Mouse (Mus musculus) embryonic facial prominence, embryonic 14.5 days (tissue): Measurements from ENCODE around the gene Bank1. TPM values are rescaled to one million over a fixed set of nuclear protein-coding genes. Genes with fewer than 3 reads are reported as not detected.
"Not testable (repeated sequence)": the region's sequence is repeated elsewhere in the genome, so short reads cannot be mapped to it uniquely, and the experiment has no call there.

Experiments used
- ATAC-seq: fragments of 200-750 bp; cut with Nextera tagmentation; 2 replicates; pipeline ENCODE4 v1.8.0; 2017; ENCODE audit warnings: low read depth, moderate number of reproducible peaks, moderate TSS enrichment
- DNase-seq: peaks from one replicate; pipeline ENCODE4 v3.0.0-alpha.2; 2015; ENCODE audit warnings: low spot score
- H3K27ac ChIP-seq: fragments of 300-500 bp; sonication (generic); replicated peaks from 2 replicates; pipeline ENCODE4 v1.5.1; 2014; ENCODE audit warnings: low read depth, mild to moderate bottlenecking, low read length, moderate library complexity
- H3K27me3 ChIP-seq: fragments of 300-500 bp; sonication (generic); replicated peaks from 2 replicates; pipeline ENCODE4 v1.6.1; 2014; ENCODE audit warnings: low read length; ENCODE audit not compliant: control insufficient read depth, insufficient read depth
- H3K36me3 ChIP-seq: fragments of 300-500 bp; sonication (generic); 2 replicates; pipeline ENCODE4 v1.6.1; 2014; ENCODE audit warnings: low read length, mixed read lengths; ENCODE audit not compliant: control insufficient read depth, insufficient read depth
- H3K4me1 ChIP-seq: fragments of 300-500 bp; sonication (generic); 2 replicates; pipeline ENCODE4 v1.6.1; 2014; ENCODE audit warnings: antibody characterized with exemption, low read length; ENCODE audit not compliant: control insufficient read depth, insufficient read depth
- H3K4me2 ChIP-seq: fragments of 300-500 bp; sonication (generic); 2 replicates; pipeline ENCODE4 v1.6.1; 2014; ENCODE audit warnings: low read depth, mild to moderate bottlenecking, low read length, moderate library complexity, mixed read lengths
- H3K4me3 ChIP-seq: fragments of 300-500 bp; sonication (generic); 2 replicates; pipeline ENCODE4 v1.5.1; 2014; ENCODE audit warnings: low read depth, mild to moderate bottlenecking, low read length
- H3K9ac ChIP-seq: fragments of 300-500 bp; sonication (generic); 2 replicates; pipeline ENCODE4 v1.6.1; 2014; ENCODE audit warnings: low read depth, mild to moderate bottlenecking, low read length, moderate library complexity, mixed read lengths
- H3K9me3 ChIP-seq: fragments of 300-500 bp; sonication (generic); 2 replicates; pipeline ENCODE4 v1.6.1; 2016; ENCODE audit warnings: low read length; ENCODE audit not compliant: control insufficient read depth
- WGBS: fragments of 180-500 bp; shearing (Covaris S2); extraction: QIAGEN DNeasy Blood & Tissue Kit; methylation state at CpG from one replicate; pipeline ENCODE4 v1.1.7; 2014; 5-methylcytosine and 5-hydroxymethylcytosine counted together
- polyA plus RNA-seq: library from polyadenylated mRNA; unstranded; fragments of >200 nt; fragmentation: Nextera tagmentation; extraction: Ambion mirVana; gene quantifications from 2 replicates; pipeline ENCODE4 v1.2.1, GENCODE M21; 2014

The Bank1 gene
- polyA plus RNA-seq, 1 experiment from 2014 or later, result 1.1 TPM

DNA sequence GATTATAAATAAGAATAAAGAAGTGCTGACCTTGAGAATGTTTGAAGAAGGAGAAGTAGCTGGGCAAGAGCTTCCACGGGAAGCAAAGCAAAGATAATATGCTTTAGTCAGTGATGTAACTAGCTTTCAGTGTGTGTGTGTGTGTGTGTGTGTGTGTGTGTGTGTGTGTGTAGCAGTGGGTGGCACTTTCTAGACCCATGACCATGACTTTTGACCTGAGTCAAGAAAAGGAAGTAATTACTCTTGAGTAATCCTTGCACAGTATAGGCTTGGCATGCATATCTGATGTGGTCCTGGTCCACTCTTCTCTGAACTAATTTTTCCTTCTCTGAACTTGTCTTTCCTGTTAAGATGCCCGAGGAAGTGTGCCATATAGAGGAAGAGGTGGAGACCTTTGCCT lies 5.3 kb upstream of the Bank1 start:
- H3K9ac ChIP-seq, result no peak overlapping the region
- no peak for DNase-seq
- H3K4me2 ChIP-seq, result no peak overlapping the region
- ATAC-seq, result no peak
- no peaks in the 10 kb centered on the region for H3K9me3 ChIP-seq
- no peaks in the 10 kb centered on the region for H3K36me3 ChIP-seq
- H3K27ac ChIP-seq, result no peak overlapping the region
- 55% methylated on average over 2 of the region's 2 CpGs for WGBS
- H3K27me3 ChIP-seq, result no peaks in the 10 kb centered on the region
- no peak overlapping the region for H3K4me3 ChIP-seq
- no peaks in the 10 kb centered on the region for H3K4me1 ChIP-seq

- Histone ChIP-seq H3K4me2 (no peak overlapping the region), H3K9me3 (no peaks in the 10 kb centered on the region), H3K27me3 (no peaks in the 10 kb centered on the region), H3K36me3 (no peaks in the 10 kb centered on the region), H3K4me1 (no peaks in the 10 kb centered on the region), H3K9ac (no peak overlapping the region), H3K27ac (no peak overlapping the region), H3K4me3 (no peak overlapping the region)
- ATAC-seq (no peak), DNase-seq (no peak)
These were observed 4.2 kb upstream of the Bank1 start for GRCm38 (mm10) chr3:136330043-136330442.

- no peaks in the 10 kb centered on the region for H3K27me3 ChIP-seq
- ATAC-seq, result no peak
- no peak for DNase-seq
- no peak overlapping the region for H3K4me3 ChIP-seq
- no peaks in the 10 kb centered on the region for H3K4me1 ChIP-seq
- H3K9me3 ChIP-seq, result no peaks in the 10 kb centered on the region
- H3K36me3 ChIP-seq, result no peaks in the 10 kb centered on the region
- 43% methylated on average over 6 of the region's 6 CpGs for WGBS
- no peak overlapping the region for H3K4me2 ChIP-seq
- no peak overlapping the region for H3K9ac ChIP-seq
- H3K27ac ChIP-seq, result no peak overlapping the region
These were observed 3.3 kb upstream of the Bank1 start for GRCm38 (mm10) chr3:136329133-136329532.

- DNase-seq, H3K9ac ChIP-seq, H3K4me3 ChIP-seq, H3K27me3 ChIP-seq, H3K27ac ChIP-seq, H3K9me3 ChIP-seq, H3K4me2 ChIP-seq, H3K4me1 ChIP-seq, H3K36me3 ChIP-seq, ATAC-seq: not testable (repeated sequence)
- WGBS, result 93% methylated on average over 6 of the region's 6 CpGs
These were observed 1.1 kb downstream of the Bank1 start for GRCm38 (mm10) chr3:136324716-136325115.

DNA sequence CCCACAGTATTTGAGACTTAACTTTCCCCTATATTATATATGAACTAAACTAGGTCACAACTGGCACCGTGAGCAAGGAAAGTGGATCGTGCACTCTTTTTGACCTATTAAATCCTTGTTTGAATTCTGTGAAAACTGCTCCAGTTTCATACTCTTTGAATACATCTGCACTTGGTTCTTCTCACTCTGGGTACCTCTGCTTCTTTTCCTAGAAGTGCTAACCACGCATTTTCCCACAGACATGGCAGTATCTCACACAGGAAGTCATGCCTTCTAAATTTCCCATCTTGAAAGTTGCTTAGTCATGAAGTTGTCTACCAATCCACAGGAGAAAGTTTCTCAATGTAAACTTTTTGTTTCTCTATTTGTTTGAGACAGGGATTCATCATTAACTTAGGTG lies 3.9 kb downstream of the Bank1 start:
- no peak for DNase-seq
- H3K4me1 ChIP-seq, result no peaks in the 10 kb centered on the region
- no peak overlapping the region for H3K4me3 ChIP-seq
- H3K27me3 ChIP-seq, result no peaks in the 10 kb centered on the region
- H3K4me2 ChIP-seq, result no peak overlapping the region
- no peak overlapping the region for H3K9ac ChIP-seq
- H3K27ac ChIP-seq, result no peak overlapping the region
- H3K36me3 ChIP-seq, result no peaks in the 10 kb centered on the region
- no peak for ATAC-seq
- 87% methylated on average over 3 of the region's 3 CpGs for WGBS
- H3K9me3 ChIP-seq, result no peaks in the 10 kb centered on the region

- H3K4me2 ChIP-seq, result no peak overlapping the region
- ATAC-seq (no peak), DNase-seq (no peak)
- no peaks in the 10 kb centered on the region for H3K36me3 ChIP-seq
- H3K9me3 ChIP-seq, result no peaks in the 10 kb centered on the region
- no peak overlapping the region for H3K9ac ChIP-seq
- WGBS, result 71% methylated on average over 1 of the region's 1 CpGs
- H3K27ac ChIP-seq, result no peak overlapping the region
- no peaks in the 10 kb centered on the region for H3K27me3 ChIP-seq
- no peaks in the 10 kb centered on the region for H3K4me1 ChIP-seq
- H3K4me3 ChIP-seq, result no peak overlapping the region
These were observed 17.4 kb downstream of the Bank1 start for GRCm38 (mm10) chr3:136308487-136308886.

GRCm38 (mm10) chr3:136306564-136307158 lies 19.2 kb downstream of the Bank1 start:
- Histone ChIP-seq H3K27ac (no peak overlapping the region), H3K27me3 (no peaks in the 10 kb centered on the region), H3K36me3 (no peaks in the 10 kb centered on the region), H3K4me3 (no peak overlapping the region), H3K9ac (no peak overlapping the region), H3K9me3 (no peaks in the 10 kb centered on the region), H3K4me2 (no peak overlapping the region), H3K4me1 (no peaks in the 10 kb centered on the region)
- ATAC-seq (no peak), DNase-seq (peak; percentile 7)
- 54% methylated on average over 5 of the region's 5 CpGs for WGBS

- DNase-seq (no peak), ATAC-seq (no peak)
- Histone ChIP-seq H3K4me2 (no peak overlapping the region), H3K27me3 (no peaks in the 10 kb centered on the region), H3K36me3 (no peaks in the 10 kb centered on the region), H3K4me1 (no peaks in the 10 kb centered on the region), H3K9me3 (no peaks in the 10 kb centered on the region), H3K27ac (no peak overlapping the region), H3K9ac (no peak overlapping the region), H3K4me3 (no peak overlapping the region)
- WGBS, result 44% methylated on average over 1 of the region's 1 CpGs
These were observed 23.3 kb downstream of the Bank1 start for GRCm38 (mm10) chr3:136302541-136302940.

GRCm38 (mm10) chr3:136300810-136301209 lies 25.1 kb downstream of the Bank1 start:
- not testable (repeated sequence) for H3K27ac ChIP-seq, H3K4me2 ChIP-seq, H3K4me3 ChIP-seq, H3K4me1 ChIP-seq, H3K36me3 ChIP-seq, ATAC-seq, H3K9ac ChIP-seq, H3K27me3 ChIP-seq, H3K9me3 ChIP-seq, DNase-seq
- WGBS, result 86% methylated on average over 2 of the region's 2 CpGs
